Mouse (Mus musculus) adrenal gland, postnatal 10 days (tissue): Measurements from ENCODE around the gene Szrd1. TPM values are rescaled to one million over a fixed set of nuclear protein-coding genes. Genes with fewer than 3 reads are reported as not detected.

Experiments
- DNase-seq: peaks from one replicate; pipeline ENCODE4 v3.0.0; 2021; ENCODE audit warnings: mixed read lengths
- total RNA-seq, 2 experiments: library from RNA; stranded (reverse); gene quantifications; 2 replicates each; pipeline ENCODE4 v1.2.3; 2021

Szrd1 gene
- total RNA-seq, 2 experiments from 2014 or later, result 111 to 115 TPM

- no peak for DNase-seq
Measured at GRCm38 (mm10) chr4:141067516-141068046, 72.0 kb downstream of the Szrd1 start.

- peak; percentile 67 for DNase-seq
Measured at GRCm38 (mm10) chr4:141066709-141067515, 72.7 kb downstream of the Szrd1 start.

- peak; percentile 88 for DNase-seq
Measured at GRCm38 (mm10) chr4:141065123-141065522, 74.5 kb downstream of the Szrd1 start.

GRCm38 (mm10) chr4:141064104-141064659, 75.4 kb downstream of the Szrd1 start:
- no peak for DNase-seq

Other genes starting within 250 kb of the Szrd1 start
- gene Padi2, start 233.4 kb downstream of the Szrd1 start, total RNA-seq, result 1 to 10 TPM; 2.4 to 5.5 TPM
- 100 to 1,000 TPM; 722 to 784 TPM for gene Sdhb, start 178.6 kb downstream of the Szrd1 start, total RNA-seq
- gene Atp13a2, start 152.9 kb downstream of the Szrd1 start, total RNA-seq, result 10 to 100 TPM; 31.9 to 39.9 TPM
- 10 to 100 TPM; 46.9 to 50.7 TPM for gene Mfap2, start 129.4 kb downstream of the Szrd1 start, total RNA-seq
- gene Crocc, start 79.2 kb downstream of the Szrd1 start, total RNA-seq, result 10 to 100 TPM in 1 of 2 experiments, 1 to 10 TPM in 1; 6.7 to 13.2 TPM
- gene Necap2, start 61.4 kb downstream of the Szrd1 start, total RNA-seq, result 10 to 100 TPM; 54.5 to 57.1 TPM
- not detected for gene Spata21, start 51.4 kb downstream of the Szrd1 start, total RNA-seq
- gene Fbxo42, start 8.1 kb upstream of the Szrd1 start, total RNA-seq, result 10 to 100 TPM; 16.6 to 21.2 TPM
- 1 to 10 TPM; 1.5 to 1.7 TPM for gene Rsg1, start 74.2 kb upstream of the Szrd1 start, total RNA-seq
- gene Arhgef19, start 99.7 kb upstream of the Szrd1 start, total RNA-seq, result 10 to 100 TPM; 29.0 to 31.0 TPM
- 10 to 100 TPM; 13.4 to 18.1 TPM for gene Epha2, start 161.5 kb upstream of the Szrd1 start, total RNA-seq
- gene Fam131c, start 228.4 kb upstream of the Szrd1 start, total RNA-seq, result 10 to 100 TPM; 15.4 to 25.8 TPM